Mouse (Mus musculus) liver, embryonic 12.5 days (tissue): ENCODE measurements around the gene Ppp2r5b. TPM values are rescaled to one million over a fixed set of nuclear protein-coding genes. Genes with fewer than 3 reads are reported as not detected.

Experiments
- ATAC-seq: fragments of 200-750 bp; cut with Nextera tagmentation; 2 replicates; pipeline ENCODE4 v1.8.0; 2017; ENCODE audit warnings: moderate number of reproducible peaks, mild to moderate bottlenecking, moderate library complexity
- H3K27ac ChIP-seq: fragments of 300-500 bp; sonication (generic); 2 replicates; pipeline ENCODE4 v1.5.1; 2016; ENCODE audit warnings: mild to moderate bottlenecking
- H3K27me3 ChIP-seq: fragments of 300-500 bp; sonication (generic); replicated peaks from 2 replicates; pipeline ENCODE4 v1.6.1; 2016; ENCODE audit warnings: mild to moderate bottlenecking, moderate library complexity
- H3K36me3 ChIP-seq: fragments of 300-500 bp; sonication (generic); 2 replicates; pipeline ENCODE4 v1.6.1; 2016; ENCODE audit warnings: mild to moderate bottlenecking, moderate library complexity
- H3K4me1 ChIP-seq: fragments of 300-500 bp; sonication (generic); 2 replicates; pipeline ENCODE4 v1.6.1; 2016
- H3K4me2 ChIP-seq: fragments of 300-500 bp; sonication (generic); 2 replicates; pipeline ENCODE4 v1.6.1; 2016; ENCODE audit warnings: mild to moderate bottlenecking, moderate library complexity
- H3K4me3 ChIP-seq: fragments of 300-500 bp; sonication (generic); 2 replicates; pipeline ENCODE4 v1.5.1; 2016; ENCODE audit warnings: mild to moderate bottlenecking, moderate library complexity
- H3K9ac ChIP-seq: fragments of 300-500 bp; sonication (generic); 2 replicates; pipeline ENCODE4 v1.6.1; 2016; ENCODE audit warnings: mild to moderate bottlenecking, moderate library complexity
- H3K9me3 ChIP-seq: fragments of 300-500 bp; sonication (generic); replicated peaks from 2 replicates; pipeline ENCODE4 v1.6.1; 2016; ENCODE audit warnings: mild to moderate bottlenecking, moderate library complexity
- WGBS: fragments of 180-500 bp; shearing (Covaris S2); methylation state at CpG from one replicate; pipeline ENCODE4 v1.1.7; 2016; ENCODE audit not compliant: insufficient replicate concordance; 5-methylcytosine and 5-hydroxymethylcytosine counted together
- microRNA counts: library from miRNA; unstranded; fragments of <30 nt; microRNA quantifications from one replicate; lab custom pipeline; 2017
- microRNA-seq: library from miRNA; unstranded; fragments of <30 nt; microRNA quantifications from one replicate; pipeline ENCODE4, GENCODE M21; 2017
- polyA plus RNA-seq: library from polyadenylated mRNA; unstranded; fragments of >200 nt; fragmentation: Nextera tagmentation; extraction: Ambion mirVana; gene quantifications from 2 replicates; pipeline ENCODE4 v1.2.1, GENCODE M21; 2016

The Ppp2r5b gene
- polyA plus RNA-seq, 1 experiment from 2014 or later: 6.4 TPM

- Histone ChIP-seq H3K9me3 (no peaks in the 10 kb centered on the region), H3K4me3 (no peak overlapping the region), H3K9ac (no peak overlapping the region), H3K27ac (no peak overlapping the region), H3K4me1 (no peaks in the 10 kb centered on the region), H3K27me3 (peaks cover 13% of the 10 kb centered on the region; the same call in 1 of the 2 replicates), H3K4me2 (no peak overlapping the region), H3K36me3 (no peaks in the 10 kb centered on the region)
- WGBS: 73% methylated on average over 6 of the region's 6 CpGs
- no peak for ATAC-seq
Measured at GRCm38 (mm10) chr19:6178775-6179174, 56.9 kb downstream of the Ppp2r5b start.

MicroRNAs within 50 kb of the gene (microRNA counts, 519-probe panel; counts per million panel counts)
- 4,851 counts per million, percentile 84 among the panel's probes with 10 or more counts for microRNA mmu-miR-192 (lab: Ali Mortazavi, UCI)

Small RNAs within 50 kb of the gene (microRNA-seq; reads per million reads assigned to microRNA genes)
- 2,207 reads per million, percentile 81 among the genes with 10 or more reads in this experiment for gene Mir192
- gene Mir194-2: 1,115 reads per million, percentile 74 among the genes with 10 or more reads in this experiment

Other genes starting within 250 kb of the Ppp2r5b start
- not detected in 2 replicates for gene Slc22a20, start 249.7 kb downstream of the Ppp2r5b start, polyA plus RNA-seq
- 37.7 and 38.5 TPM in 2 replicates for gene Capn1, start 220.0 kb downstream of the Ppp2r5b start, polyA plus RNA-seq
- 17.4 and 19.4 TPM in 2 replicates for gene Syvn1, start 189.3 kb downstream of the Ppp2r5b start, polyA plus RNA-seq
- gene Mrpl49, start 178.1 kb downstream of the Ppp2r5b start, polyA plus RNA-seq: 58.0 and 62.7 TPM in 2 replicates
- 699 and 700 TPM in 2 replicates for gene Fau, start 178.0 kb downstream of the Ppp2r5b start, polyA plus RNA-seq
- gene Znhit2, start 174.7 kb downstream of the Ppp2r5b start, polyA plus RNA-seq: 31.1 and 31.8 TPM in 2 replicates
- 30.0 and 31.4 TPM in 2 replicates for gene Tm7sf2, start 167.5 kb downstream of the Ppp2r5b start, polyA plus RNA-seq
- gene Vps51, start 158.6 kb downstream of the Ppp2r5b start, polyA plus RNA-seq: 35.8 and 39.9 TPM in 2 replicates
- not detected in 2 replicates for gene Tmem262, start 155.8 kb downstream of the Ppp2r5b start, polyA plus RNA-seq
- gene Gm28374, start 153.6 kb downstream of the Ppp2r5b start, polyA plus RNA-seq: 0.37 and 1.4 TPM in 2 replicates
- 26.6 and 28.5 TPM in 2 replicates for gene Zfpl1, start 150.9 kb downstream of the Ppp2r5b start, polyA plus RNA-seq
- gene Cdca5, start 150.9 kb downstream of the Ppp2r5b start, polyA plus RNA-seq: 36.2 and 42.2 TPM in 2 replicates
- gene AC131692.1, start 141.5 kb downstream of the Ppp2r5b start, polyA plus RNA-seq: 0.20 and 0.59 TPM in 2 replicates
- gene Naaladl1, start 130.1 kb downstream of the Ppp2r5b start, polyA plus RNA-seq: 2.6 and 2.8 TPM in 2 replicates
- gene Sac3d1, start 117.2 kb downstream of the Ppp2r5b start, polyA plus RNA-seq: 38.8 and 41.6 TPM in 2 replicates
- gene Snx15, start 107.6 kb downstream of the Ppp2r5b start, polyA plus RNA-seq: 41.7 and 44.7 TPM in 2 replicates
- gene Batf2, start 94.9 kb downstream of the Ppp2r5b start, polyA plus RNA-seq: 0.10 and 0.15 TPM in 2 replicates
- gene Arl2, start 94.3 kb downstream of the Ppp2r5b start, polyA plus RNA-seq: 46.1 and 47.7 TPM in 2 replicates
- gene Majin, start 51.5 kb downstream of the Ppp2r5b start, polyA plus RNA-seq: not detected in 2 replicates
- gene Gpha2, start 9.5 kb downstream of the Ppp2r5b start, polyA plus RNA-seq: not detected in 2 replicates
- 7.1 and 8.2 TPM in 2 replicates for gene Atg2a, start 5.8 kb upstream of the Ppp2r5b start, polyA plus RNA-seq
- gene Ehd1, start 40.9 kb upstream of the Ppp2r5b start, polyA plus RNA-seq: 85.4 and 91.9 TPM in 2 replicates
- gene Cdc42bpg, start 70.6 kb upstream of the Ppp2r5b start, polyA plus RNA-seq: 0.20 TPM in 2 replicates
- 48.6 and 49.4 TPM in 2 replicates for gene Men1, start 99.1 kb upstream of the Ppp2r5b start, polyA plus RNA-seq
- 9.2 and 9.3 TPM in 2 replicates for gene Map4k2, start 105.3 kb upstream of the Ppp2r5b start, polyA plus RNA-seq
- 115 and 119 TPM in 2 replicates for gene Sf1, start 127.8 kb upstream of the Ppp2r5b start, polyA plus RNA-seq
- gene Pygm, start 148.5 kb upstream of the Ppp2r5b start, polyA plus RNA-seq: 2.6 and 2.7 TPM in 2 replicates
- 97.8 and 106 TPM in 2 replicates for gene Rasgrp2, start 163.5 kb upstream of the Ppp2r5b start, polyA plus RNA-seq
- 0.83 and 0.85 TPM in 2 replicates for gene Nrxn2, start 182.9 kb upstream of the Ppp2r5b start, polyA plus RNA-seq